Mouse (Mus musculus) myocyte (in vitro differentiated cells): ENCODE results near the gene Hspbap1.

ENCODE experiments used
- CEBPB ChIP-seq: IDR thresholded peaks from 2 replicates; pipeline ENCODE4 v1.6.1; 2011; ENCODE audit warnings: mild to moderate bottlenecking, moderate library complexity; ENCODE audit not compliant: poor library complexity, insufficient read depth, severe bottlenecking
- E2F4 ChIP-seq: IDR thresholded peaks from one replicate; pipeline ENCODE4 v1.6.1; 2011; ENCODE audit warnings: mild to moderate bottlenecking, control low read depth, moderate library complexity; ENCODE audit not compliant: insufficient read depth
- MAX ChIP-seq: IDR thresholded peaks from one replicate; pipeline ENCODE4 v1.6.1; 2011; ENCODE audit warnings: low read depth, mild to moderate bottlenecking, control low read depth
- MYOG ChIP-seq, 3 experiments: IDR thresholded peaks; one replicate each; pipeline ENCODE4 v1.6.1; 2011; ENCODE audit warnings: control low read depth in 2 of 3, low read depth in 2 of 3, mild to moderate bottlenecking in 2 of 3; ENCODE audit not compliant: insufficient read length in 2 of 3, control insufficient read depth in 1 of 3, insufficient read depth in 1 of 3
- POLR2A ChIP-seq: IDR thresholded peaks from one replicate; pipeline ENCODE4 v1.6.1; 2011; ENCODE audit warnings: low read depth, mild to moderate bottlenecking, control low read depth, moderate library complexity; ENCODE audit not compliant: insufficient read length
- TCF12 ChIP-seq: IDR thresholded peaks from one replicate; pipeline ENCODE4 v1.6.1; 2011; ENCODE audit warnings: mild to moderate bottlenecking, control low read depth; ENCODE audit not compliant: poor library complexity, insufficient read depth, severe bottlenecking
- USF1 ChIP-seq: IDR thresholded peaks from one replicate; pipeline ENCODE4 v1.6.1; 2011; ENCODE audit warnings: low read depth, mild to moderate bottlenecking, control low read depth, moderate library complexity

DNA sequence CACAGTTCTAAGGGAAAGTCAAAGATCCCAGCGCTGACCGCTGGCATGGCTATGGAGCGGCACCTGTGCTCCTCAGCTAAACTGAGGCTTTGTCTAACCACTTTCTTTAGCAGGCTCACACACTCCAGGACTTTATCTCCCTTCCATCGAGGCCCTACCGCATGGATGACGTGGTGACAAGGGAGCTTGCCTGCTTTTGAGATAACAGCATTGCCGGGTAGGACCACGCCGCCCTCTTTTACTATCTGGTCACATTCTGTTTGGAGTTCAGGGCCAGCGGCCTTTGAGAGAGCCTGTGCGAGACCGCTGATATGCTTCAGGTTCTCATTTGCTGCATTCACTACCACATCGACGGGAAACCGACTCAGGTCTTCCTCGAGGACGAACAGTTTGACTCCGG, 86.6 kb downstream of the Hspbap1 start:
- TF ChIP-seq USF1 (no peak), TCF12 (no peak), POLR2A (no peak), MAX (no peak), E2F4 (no peak), MYOG (IDR thresholded peaks at IDR 0.05; ENCODE audit: control insufficient read depth in 1 of 3, insufficient read depth in 1 of 3, insufficient read length in 2 of 3, low read depth in 2 of 3) (no peak), CEBPB (no peak)
